Mouse (Mus musculus): ENCODE results near the gene Gnb1. TPM values are rescaled to one million over a fixed set of nuclear protein-coding genes. Genes with fewer than 3 reads are reported as not detected.
"Not testable (repeated sequence)": the region's sequence is repeated elsewhere in the genome, so short reads cannot be mapped to it uniquely, and the experiment has no call there.

Gnb1 gene
- polyA plus RNA-seq (2017; shearing (Covaris generic)), result 100 to 1,000 TPM in 1 of 3 experiments, 10 to 100 TPM in 2; 86.6 to 332 (median 86.7) TPM

DNA sequence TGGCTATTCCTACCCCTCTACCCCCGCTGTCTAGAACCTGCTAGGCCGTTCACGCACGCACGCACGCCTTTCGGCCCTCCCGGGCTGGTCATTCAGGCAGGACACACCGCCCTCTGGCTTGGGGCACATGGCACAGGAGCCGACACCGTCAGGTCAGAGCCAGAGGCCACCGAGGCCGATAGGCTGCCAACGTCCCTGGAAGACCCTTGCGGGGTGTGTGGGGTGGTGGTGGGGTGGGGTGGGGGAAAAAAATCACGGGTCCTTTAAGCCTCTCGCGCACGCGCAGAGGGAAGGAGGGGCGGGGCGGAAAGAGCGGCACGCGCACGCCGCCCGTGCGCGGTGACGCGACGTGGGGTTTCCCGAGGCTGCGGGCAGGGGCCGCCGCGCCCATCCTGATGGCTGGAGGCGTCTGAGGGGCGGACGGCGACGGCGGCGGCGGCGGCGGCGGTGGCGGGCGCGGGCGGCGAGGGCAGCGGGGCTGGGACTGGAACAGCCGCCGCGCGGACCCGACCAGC is at the start of gene Gnb1:
Gnb1 (plus strand) TSS at position 372 of the 515 bp plus-strand sequence.
- ATAC-seq, result peak; percentile 76

DNA sequence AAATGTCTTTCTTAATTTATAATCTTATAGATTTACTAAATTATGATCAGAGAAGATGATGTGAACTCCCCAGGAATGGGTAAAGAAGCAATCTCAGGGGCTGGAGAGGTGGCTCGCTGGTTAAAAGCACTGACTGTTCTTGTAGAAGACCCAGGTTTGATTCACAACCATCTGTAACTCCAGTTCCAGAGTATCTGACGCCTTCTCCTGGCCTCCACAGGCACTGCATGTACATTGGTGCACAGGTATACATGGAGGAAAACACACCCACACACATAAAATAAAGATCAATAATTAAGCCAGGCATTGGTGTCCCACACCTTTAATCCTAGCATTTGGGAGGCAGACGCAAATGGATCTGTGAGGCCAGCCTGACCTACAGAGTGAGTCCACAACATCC is 48.4 kb upstream of the Gnb1 start:
- no peak for ATAC-seq

DNA sequence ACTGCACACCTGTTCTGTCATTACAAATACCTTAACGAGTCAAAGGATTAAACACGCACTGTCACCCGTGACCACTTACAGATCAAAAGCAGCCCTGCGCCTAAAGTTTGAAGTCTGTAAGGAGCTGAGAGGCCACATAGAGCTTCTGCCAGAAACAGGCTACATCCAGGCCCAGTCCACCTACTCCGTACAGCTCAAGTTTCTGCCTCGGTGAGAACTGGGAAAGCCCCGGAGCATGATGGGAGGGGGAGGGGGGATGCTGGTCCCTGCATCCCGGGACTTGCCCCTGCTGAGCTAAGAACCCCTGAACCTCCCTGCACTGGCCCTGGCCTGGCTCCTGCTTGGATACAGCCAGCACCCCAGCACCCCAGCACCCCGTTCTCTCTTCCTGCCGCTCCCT is 39.6 kb upstream of the Gnb1 start:
- no peak for ATAC-seq

DNA sequence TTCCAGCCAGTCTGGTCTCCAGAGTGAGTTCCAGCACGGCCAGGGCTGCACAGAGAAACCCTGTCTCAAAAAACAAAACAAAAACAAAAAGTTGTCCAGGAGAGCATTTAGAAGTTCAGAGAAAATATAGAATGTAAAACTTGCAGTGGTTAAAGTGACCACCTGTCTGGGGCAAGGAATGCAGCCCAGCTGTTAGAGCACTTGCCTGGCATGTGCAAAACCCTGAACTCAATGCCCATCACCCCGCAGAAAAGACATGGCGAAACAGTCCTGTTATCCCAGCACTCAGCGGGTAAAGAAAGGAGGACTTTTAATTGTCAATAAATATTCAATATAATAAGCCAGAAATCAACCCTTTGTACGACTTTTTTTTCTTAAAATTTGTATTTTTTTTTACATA is 32.6 kb upstream of the Gnb1 start:
- ATAC-seq, result no peak

DNA sequence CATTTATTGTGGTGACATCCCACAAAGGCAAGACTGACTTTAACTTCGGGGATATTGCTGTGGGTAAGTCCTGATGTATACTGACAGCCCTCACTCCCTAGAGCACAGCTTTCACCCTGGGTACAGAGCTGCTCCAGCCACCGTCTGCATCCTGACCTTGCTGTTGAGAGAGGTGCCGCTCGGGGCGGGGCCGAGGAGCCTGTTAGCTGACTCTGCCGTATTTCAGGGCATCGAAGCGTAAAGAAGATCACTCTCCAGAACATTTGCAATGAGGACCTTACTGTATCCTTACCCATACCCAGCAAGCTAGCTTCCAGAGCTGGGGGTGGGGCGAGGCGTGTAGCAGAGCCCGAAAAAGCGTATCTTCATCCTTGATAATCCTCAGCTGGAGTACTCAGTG is 28.1 kb upstream of the Gnb1 start:
- ATAC-seq, result no peak

DNA sequence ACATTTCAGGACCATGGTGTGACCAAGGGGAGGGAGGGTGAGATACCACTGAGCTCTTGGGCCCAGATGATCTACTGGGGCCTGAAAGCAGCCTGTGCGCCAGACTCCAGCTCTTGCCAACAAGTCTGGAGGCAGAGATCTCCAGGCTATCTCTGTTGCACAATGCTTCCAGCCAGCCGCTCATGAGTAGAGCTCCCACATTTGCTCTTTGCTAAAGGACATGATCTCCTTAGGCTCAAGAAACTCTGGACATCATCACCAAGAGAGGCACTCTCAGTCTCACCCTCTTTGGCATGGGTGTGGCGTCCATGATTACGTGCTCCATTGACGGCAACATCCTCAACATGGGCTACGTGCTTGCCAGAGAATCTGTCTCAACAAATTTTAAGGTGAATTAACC is 27.6 kb upstream of the Gnb1 start:
- no peak for ATAC-seq

DNA sequence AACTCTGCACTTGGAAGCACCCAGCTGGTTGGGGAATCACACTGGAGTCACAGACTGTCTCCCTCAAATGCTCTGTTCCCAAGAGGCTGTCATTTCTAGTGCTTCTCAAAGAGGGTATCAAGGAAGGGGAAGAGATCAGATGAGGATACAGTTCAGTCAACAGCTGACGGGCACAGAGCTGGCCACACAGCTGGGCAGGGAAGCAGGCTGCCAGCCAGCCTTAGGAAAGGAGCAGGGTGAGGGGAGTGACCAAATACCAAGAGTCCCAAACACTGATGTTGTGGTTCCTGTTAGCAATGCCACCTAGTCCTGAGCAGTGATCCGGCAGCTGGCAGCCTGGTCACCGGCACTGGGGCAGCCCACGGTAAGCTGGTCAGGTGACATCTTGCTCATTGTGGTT is 27.1 kb upstream of the Gnb1 start:
- no peak for ATAC-seq

DNA sequence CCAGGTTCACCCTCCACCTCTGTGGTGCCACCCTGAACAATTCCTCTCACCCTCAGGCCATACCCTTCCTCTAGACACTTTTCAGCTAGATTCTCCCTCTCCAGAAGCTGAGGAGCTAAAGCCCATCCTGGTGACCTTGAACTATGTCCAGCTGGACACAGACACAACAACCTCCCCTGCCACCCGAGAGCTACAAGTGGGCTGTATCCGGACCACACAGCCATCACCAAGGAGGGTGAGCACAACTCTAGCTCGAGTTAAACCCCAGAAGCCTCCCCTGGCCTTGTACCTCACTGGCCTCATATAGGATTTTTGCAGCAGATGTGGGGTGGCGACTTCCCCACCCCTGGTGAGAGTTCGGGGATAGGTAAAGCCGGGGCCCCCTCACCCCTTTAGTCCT is 25.6 kb upstream of the Gnb1 start:
- no peak for ATAC-seq

DNA sequence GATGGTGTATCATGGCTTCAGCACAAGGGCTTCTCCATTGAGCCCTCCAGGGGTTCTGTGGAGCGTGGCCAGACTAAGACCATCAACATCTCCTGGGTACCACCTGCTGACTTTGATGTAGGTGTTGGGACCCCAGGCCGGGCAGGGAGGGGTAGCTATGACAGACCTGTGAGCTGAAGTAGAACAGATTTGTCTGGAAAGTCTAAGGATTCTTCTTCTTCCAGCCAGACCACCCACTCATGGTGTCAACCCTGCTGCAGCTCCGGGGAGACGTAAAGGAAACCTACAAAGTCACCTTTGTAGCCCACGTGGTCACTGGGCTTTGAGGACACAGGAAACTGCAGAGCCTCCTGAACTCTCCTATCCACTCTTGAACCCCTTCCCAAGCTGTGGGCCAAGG is 25.1 kb upstream of the Gnb1 start:
- ATAC-seq, result no peak

DNA sequence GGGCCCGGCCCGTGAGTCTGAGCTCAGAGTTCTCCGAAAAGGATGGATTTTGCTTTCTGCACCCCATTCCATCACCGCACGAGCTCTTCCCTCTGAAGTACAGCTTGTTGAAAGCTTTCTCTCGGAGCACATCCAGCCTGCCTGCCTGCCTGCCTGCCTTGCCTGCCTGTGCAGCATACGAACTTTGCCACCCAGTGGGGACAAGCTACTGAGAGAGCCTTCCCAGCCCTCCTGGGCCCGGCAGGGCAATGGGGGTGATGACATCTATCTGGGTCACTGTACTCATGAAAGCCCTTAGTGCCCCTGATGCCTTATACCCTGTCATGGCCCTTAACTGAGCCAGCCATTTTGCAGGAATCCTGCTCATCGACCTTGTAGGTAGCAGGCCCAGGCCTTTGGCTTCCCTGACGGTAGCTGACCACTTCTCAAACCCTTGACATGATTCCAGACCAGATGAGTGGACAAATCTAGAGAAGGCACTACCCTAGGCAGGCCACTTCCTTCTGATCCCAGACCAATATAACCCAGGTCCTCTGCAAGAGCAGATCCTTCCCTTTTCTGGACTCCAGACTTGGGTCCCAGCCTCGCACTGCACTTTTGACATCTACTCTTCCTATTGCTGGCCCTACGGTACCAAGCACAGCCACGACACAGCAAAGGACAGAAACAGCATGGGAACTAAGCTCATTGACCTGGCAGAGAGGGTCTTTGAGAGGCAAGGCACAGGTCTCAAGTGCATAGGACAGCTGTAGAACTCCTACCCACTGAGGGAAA is 23.7 kb upstream of the Gnb1 start:
- no peak for ATAC-seq

DNA sequence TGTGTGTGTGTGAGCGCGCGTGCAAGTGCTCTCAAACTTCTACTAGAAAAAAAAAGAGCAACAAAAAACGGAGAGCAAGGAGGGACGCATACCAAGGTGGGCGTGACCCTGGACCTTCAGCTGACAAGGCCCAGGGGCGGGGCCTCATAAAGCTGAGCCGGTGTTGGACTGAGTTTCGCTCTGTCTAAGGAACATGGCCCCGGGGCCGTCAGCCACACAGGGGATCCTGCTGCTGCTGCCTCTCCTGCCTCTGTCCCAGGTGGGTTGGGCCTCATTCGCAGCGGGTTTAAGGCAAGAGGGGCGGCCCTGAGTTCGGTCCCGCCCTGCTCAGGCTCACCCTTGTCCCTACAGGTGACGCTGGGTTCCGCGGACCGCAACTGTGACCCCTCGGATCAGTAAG is 22.2 kb upstream of the Gnb1 start, which contains the start of gene Tmem52:
Tmem52 (plus strand) TSS at position 163 of the 400 bp plus-strand sequence.
- ATAC-seq, result no peak

DNA sequence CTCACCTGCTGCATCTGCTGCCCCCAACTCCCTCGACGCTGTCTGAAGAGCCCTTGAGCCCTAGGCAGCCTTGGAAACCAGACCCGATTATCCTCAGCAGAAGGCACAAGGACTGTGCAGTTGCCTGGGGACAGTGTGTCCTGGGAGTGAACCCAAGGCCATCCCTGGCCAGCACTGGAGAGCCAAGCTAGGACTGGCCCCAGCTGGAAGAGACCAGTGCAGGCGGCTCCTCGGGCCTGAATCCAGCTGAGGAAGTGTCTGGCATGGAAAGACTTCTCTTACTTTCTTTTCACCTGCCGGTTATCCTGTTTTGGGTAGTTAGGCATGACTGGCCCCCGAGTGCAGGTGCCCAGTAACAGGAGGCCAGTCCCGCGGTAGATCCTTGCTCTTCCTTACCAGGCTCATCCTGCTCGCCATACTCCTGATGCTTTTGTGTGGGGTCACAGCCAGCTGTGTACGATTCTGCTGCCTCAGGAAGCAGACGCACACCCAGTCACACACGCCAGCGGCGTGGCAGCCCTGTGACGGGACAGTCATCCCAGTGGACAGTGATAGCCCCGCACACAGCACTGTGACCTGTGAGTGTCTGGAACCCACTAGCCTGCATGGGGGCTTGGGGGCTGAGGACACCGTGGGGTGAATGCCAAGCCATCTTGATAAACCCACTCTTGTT is 21.4 kb upstream of the Gnb1 start:
- no peak for ATAC-seq

DNA sequence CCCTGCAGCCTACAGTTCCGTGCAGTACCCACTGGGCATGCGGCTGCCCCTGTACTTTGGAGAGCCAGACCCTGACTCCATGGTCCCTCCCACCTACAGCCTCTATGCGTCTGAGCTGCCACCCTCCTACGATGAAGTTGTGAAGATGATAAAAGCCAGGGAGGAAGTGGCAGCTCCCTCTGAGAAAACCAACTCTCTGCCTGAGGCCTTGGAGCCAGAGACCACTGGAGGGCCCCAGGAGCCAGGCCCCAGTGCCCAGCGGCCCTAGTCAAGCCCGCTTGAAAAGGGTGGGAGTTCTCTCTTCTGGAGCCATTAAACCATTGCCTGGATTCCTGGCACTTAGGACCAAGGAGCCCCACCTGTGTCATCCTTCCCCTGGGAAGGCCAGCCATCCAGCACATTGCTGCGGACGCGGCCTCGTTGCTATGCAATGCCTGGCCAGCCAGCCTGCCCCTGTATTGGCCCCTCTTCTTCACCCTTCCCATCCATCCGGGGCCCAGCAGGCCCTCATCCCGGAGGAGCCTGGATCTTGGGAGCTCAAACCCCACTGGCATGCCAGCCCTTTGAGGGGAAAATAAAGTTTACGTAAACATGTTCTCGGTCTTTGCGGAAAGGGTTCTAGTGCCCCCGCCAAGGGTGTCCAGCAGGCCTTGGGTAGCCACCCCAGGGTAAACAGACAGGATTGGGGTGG is 20.8 kb upstream of the Gnb1 start:
- ATAC-seq, result no peak

DNA sequence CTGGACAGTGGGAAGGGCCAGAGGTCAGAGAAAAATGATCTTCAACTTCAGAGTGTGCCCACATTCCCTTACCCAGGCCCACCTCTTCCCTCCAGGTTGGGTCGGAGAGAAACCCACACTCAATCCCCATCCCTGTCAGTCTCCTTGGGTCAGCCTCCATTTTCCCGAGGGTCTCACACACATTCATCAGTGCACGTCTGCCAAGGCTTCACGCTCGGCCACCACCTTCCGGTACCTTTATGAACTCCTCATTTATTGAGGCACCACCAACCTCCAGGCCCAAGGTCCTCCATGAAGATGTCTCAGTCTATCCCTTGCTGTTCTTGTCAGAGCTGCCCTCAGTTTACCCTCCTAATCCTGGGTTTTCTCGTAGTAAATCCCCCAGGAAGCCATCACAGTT is 20.2 kb upstream of the Gnb1 start:
- no peak for ATAC-seq

DNA sequence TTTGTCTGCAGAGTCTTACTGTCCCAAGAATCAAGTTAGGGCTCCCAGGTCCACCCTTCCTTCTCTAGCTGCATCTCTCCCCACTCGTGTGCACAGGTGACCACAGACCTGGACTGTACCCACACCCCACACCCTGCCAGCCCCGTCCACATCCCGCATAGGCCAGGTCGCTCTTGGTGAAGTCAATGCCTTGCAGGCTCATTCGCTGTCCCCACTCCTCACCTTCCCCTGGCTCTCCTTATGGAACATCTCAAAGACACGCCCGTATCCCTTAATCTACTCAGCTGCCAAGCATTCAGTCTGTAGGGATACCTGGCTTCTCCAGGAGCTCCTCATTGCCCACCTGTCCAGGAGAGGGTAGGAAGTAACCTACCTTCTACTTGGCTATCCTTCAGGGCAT is 19.8 kb upstream of the Gnb1 start:
- no peak for ATAC-seq

DNA sequence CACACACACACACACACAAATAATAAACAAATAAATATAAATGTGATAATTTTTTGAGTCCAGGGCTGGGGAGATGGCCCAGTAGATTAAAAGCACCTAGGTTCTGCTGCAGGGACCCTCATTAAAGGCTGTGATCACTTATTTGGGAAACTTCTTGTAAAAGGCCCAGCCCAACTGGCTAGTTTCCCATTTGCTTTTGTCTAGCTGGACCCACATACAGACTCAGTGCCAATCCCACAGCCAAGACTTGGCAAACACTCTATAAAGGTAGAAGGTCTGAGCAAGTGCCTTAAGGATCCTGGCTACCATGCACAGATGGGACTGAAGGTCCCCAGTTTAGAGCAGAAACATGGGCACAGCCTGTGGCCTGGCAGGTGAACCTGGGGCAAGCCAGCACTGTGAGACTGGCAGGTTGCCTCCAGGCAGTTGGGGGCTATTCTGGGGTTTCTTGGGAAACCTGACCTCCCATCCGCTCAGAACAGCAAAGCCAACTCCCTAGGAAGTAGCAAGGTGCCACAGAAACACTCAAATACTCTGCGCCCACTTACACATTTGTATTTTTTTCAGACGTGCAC is 18.4 kb upstream of the Gnb1 start:
- no peak for ATAC-seq

DNA sequence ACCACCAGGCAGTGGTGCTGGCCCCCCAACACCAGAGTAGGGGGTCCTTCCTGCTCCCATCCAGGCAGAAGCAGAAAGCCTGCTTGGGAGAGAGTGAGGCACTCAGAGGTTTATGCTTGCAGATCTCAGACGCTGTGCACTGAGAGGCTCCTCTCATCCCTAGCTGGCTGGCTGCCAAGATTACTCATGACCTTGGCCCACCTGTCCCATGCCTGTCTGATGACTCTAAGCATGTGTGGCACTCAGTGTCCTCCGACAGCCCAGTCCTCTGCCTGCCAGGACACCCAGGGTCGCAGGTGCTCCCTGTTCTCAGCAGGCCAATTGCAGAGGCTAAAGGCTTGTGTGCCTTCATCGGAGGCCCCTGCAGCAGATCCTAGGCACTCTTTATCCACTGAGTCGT is 17.8 kb upstream of the Gnb1 start:
- ATAC-seq, result no peak

DNA sequence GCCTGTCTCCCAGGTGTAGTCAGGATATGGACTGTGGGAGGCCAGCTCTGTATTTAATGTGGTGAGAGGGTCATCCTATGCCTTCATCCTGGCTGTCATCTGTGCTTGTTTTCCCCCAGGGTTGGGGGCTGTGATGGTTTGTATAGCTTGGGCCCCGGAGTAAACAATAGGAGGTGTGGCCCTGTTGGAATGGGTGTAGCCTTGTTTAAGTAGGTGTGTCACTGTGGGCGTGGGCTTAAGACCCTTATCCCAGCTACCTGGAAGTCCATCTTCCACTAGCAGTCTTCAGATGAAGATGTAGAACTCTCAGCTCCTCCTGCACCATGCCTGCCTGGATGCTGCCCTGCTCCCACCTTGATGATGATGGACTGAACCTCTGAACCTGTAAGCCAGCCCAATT is 17.4 kb upstream of the Gnb1 start:
- ATAC-seq, result not testable (repeated sequence)

DNA sequence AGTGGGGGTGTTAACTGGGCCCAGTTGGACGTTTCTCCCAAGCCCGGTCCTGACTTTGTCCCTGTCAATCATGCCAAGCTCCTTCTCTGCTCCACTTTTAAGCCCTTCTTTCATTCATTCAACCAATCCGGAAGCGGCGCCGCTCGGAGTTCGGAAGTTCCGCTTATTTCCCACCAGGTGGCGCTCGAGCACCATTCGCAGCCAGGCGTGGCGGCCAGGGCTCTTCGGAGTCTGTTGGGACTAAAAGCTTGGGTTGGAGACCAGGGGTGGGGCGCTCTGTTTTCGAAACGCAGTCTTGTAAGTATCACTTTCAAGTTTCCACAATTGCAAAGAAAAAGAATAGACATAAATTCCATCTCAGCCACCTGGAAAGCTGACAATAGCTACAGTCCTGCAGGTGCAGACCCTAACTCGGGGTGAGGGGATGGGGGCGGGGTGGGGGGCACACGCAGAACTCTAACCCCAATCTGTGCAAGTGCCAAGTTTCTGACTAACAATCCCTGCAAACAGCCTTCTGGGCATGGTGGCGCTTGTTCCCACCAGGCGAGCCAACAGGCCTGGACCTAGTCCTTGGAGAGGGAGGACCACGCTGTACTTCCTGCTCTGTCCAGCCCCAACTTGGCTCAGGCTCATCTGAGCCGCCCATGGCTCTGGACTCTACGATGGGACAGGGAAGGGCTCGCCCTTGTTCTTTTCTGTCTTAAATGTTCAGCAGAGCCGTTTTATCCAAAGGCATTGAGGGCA is 9.6 kb upstream of the Gnb1 start:
- ATAC-seq, result peak; percentile 95

DNA sequence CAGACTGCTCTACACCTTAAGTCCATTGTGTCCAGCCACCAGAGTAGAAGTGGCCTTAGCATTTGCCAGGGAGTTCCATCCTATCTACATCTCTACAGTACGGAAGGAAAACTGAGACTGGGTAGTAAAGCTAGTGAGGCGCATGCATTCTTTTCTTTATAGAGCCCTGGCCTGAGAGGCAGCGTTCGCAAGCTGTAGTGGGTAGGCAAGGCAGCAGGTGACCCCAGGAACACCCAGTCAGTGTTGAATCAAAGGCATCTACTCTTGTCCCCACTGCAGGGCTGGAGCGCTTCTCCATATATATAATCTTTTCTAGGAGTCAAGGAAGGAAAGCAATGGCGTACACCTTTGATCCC is 9.1 kb upstream of the Gnb1 start:
- no peak for ATAC-seq

DNA sequence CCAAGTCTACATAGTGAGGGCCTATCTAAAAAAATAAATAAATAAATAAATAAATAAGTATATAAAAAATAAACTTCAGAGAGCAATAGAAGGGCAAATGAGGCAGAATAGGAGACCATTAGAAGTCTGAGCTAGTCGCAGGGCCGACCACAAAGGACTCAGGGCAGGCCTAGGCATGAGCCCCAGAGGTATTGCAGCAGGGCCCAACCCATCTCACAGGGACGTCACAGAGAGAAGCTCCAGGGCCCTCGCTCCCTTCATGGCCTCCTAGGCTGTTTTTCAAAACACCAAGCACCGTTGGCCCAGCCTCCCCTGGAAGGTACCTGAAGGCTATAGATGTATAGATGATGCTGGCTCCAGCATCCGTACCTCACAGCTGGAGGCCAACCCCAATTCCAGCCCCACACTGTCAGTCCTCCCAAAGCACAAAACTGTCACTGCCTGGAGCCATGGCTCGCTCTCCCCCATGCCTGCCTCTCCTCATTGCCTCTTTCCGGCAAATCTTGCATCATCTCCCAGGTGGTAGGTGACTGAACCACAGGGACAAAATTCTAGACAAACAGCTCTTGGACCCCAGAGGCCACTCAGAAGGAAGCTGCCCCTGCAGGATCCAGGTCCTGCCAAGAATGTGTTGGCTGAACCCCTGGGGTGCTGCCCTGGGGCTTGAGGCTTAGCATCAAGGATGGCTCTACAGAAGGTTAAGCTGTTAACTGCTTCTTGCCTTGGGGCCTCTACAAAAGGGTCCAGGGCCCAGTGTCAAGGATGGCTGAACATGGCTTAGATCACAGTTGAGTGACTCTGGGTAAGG is 8.2 kb upstream of the Gnb1 start:
- ATAC-seq, result no peak

DNA sequence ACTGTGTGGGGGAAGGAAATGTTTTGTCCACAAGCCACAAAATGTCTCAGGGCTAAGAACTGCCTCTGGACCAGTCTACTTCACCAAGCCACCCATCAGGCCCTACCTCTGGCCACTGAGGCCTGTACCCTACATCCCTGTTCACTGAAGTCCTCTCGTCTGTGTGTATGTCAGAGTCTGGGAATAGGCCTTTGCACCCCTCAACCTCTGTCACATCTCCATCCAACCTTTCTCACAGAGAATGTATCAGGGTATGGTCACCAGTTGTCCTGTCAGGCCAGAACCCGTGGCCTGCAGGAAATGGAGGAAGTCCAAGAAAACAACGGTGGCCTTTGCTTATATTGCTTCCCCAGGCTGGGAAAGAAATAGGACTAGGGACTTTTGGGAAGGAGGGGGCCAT is 5.6 kb upstream of the Gnb1 start:
- ATAC-seq, result no peak

Measured in inflammation-experienced regulatory T-cells, adult 6 months (primary cell).